Mouse (Mus musculus): ENCODE data around the gene Catsperz. TPM values are rescaled to one million over a fixed set of nuclear protein-coding genes. Genes with fewer than 3 reads are reported as not detected.

Catsperz gene
- polyA plus RNA-seq, 1 experiment from 2014 or later = 1.9 TPM

- ATAC-seq (replicated peaks; ENCODE audit: insufficient number of reproducible peaks, low FRiP score, low TSS enrichment) = no peak
- WGBS (ENCODE audit: insufficient replicate concordance) = 5% methylated on average over 58 of the region's 58 CpGs
These were observed 8.4 kb upstream of the Catsperz start for GRCm38 (mm10) chr19:6933436-6934194.

DNA sequence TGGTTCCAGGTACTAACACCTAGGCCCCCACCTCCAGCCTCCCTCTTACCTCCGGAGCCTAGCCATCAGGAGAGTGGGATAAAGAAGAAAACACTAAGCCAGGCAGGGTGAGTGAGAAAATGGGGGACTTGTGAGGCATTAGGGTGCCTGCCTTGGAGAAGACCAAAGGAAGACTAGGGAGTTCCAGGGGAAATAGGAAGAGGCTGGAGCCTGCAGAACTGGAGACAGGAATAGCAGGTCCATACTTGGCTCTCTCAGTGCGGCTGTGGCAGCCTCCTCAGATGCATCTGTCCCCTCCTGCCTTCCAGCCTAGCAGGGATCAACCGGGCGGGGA lies 7.9 kb upstream of the Catsperz start:
- WGBS (ENCODE audit: insufficient replicate concordance) = 12% methylated on average over 4 of the region's 4 CpGs
- no peaks in the 10 kb centered on the region for H3K9me3 ChIP-seq (replicated peaks; ENCODE audit: control insufficient read depth, low read length)
- H3K27me3 ChIP-seq (ENCODE audit: control insufficient read depth, insufficient read depth, low read length) = peaks cover 71% of the 10 kb centered on the region
- no peak overlapping the region for H3K9ac ChIP-seq (ENCODE audit: low read depth, low read length)
- no peaks in the 10 kb centered on the region for H3K36me3 ChIP-seq (ENCODE audit: control insufficient read depth, insufficient read depth, low read length)
- H3K4me2 ChIP-seq = peak overlapping the region; percentile 69
- H3K4me3 ChIP-seq (ENCODE audit: low read depth, low read length) = peak overlapping the region; percentile 43; the same call in 1 of the 2 replicates
- peaks cover 8% of the 10 kb centered on the region for H3K4me1 ChIP-seq (ENCODE audit: control insufficient read depth, insufficient read depth, low read length)
- ATAC-seq (replicated peaks; ENCODE audit: insufficient number of reproducible peaks, low FRiP score, low TSS enrichment) = no peak
- H3K27ac ChIP-seq (ENCODE audit: low read depth, low read length) = no peak overlapping the region

More at GRCm38 (mm10) chr19:6933436-6934194, 8.4 kb upstream of the Catsperz start:
- Histone ChIP-seq H3K27me3 (ENCODE audit: control insufficient read depth, insufficient read depth, low read length) (peaks cover 67% of the 10 kb centered on the region), H3K4me2 (peak overlapping the region; percentile 69), H3K4me3 (ENCODE audit: low read depth, low read length) (peak overlapping the region; percentile 43), H3K27ac (ENCODE audit: low read depth, low read length) (no peak overlapping the region), H3K4me1 (ENCODE audit: control insufficient read depth, insufficient read depth, low read length) (peaks cover 8% of the 10 kb centered on the region), H3K36me3 (ENCODE audit: control insufficient read depth, insufficient read depth, low read length) (no peaks in the 10 kb centered on the region), H3K9ac (ENCODE audit: low read depth, low read length) (peak overlapping the region; percentile 52), H3K9me3 (replicated peaks; ENCODE audit: control insufficient read depth, low read length) (no peaks in the 10 kb centered on the region)

- H3K36me3 ChIP-seq (ENCODE audit: control insufficient read depth, insufficient read depth, low read length) = no peaks in the 10 kb centered on the region
- 50% methylated on average over 1 of the region's 1 CpGs for WGBS (ENCODE audit: insufficient replicate concordance)
- no peak overlapping the region for H3K4me2 ChIP-seq
- peaks cover 8% of the 10 kb centered on the region for H3K4me1 ChIP-seq (ENCODE audit: control insufficient read depth, insufficient read depth, low read length)
- H3K27me3 ChIP-seq (ENCODE audit: control insufficient read depth, insufficient read depth, low read length) = peaks cover 81% of the 10 kb centered on the region
- no peak overlapping the region for H3K4me3 ChIP-seq (ENCODE audit: low read depth, low read length)
- no peak overlapping the region for H3K9ac ChIP-seq (ENCODE audit: low read depth, low read length)
- H3K9me3 ChIP-seq (replicated peaks; ENCODE audit: control insufficient read depth, low read length) = no peaks in the 10 kb centered on the region
- ATAC-seq (replicated peaks; ENCODE audit: insufficient number of reproducible peaks, low FRiP score, low TSS enrichment) = no peak
- H3K27ac ChIP-seq (ENCODE audit: low read depth, low read length) = no peak overlapping the region
These were observed 6.8 kb upstream of the Catsperz start for GRCm38 (mm10) chr19:6932018-6932417.

- WGBS (ENCODE audit: insufficient replicate concordance) = 0% methylated on average over 1 of the region's 2 CpGs
- Histone ChIP-seq H3K4me2 (no peak overlapping the region), H3K9ac (ENCODE audit: low read depth, low read length) (no peak overlapping the region), H3K4me3 (ENCODE audit: low read depth, low read length) (no peak overlapping the region), H3K9me3 (replicated peaks; ENCODE audit: control insufficient read depth, low read length) (no peaks in the 10 kb centered on the region), H3K27ac (ENCODE audit: low read depth, low read length) (no peak overlapping the region), H3K27me3 (ENCODE audit: control insufficient read depth, insufficient read depth, low read length) (peaks cover 88% of the 10 kb centered on the region), H3K36me3 (ENCODE audit: control insufficient read depth, insufficient read depth, low read length) (no peaks in the 10 kb centered on the region), H3K4me1 (ENCODE audit: control insufficient read depth, insufficient read depth, low read length) (peaks cover 8% of the 10 kb centered on the region)
- ATAC-seq (replicated peaks; ENCODE audit: insufficient number of reproducible peaks, low FRiP score, low TSS enrichment) = no peak
These were observed 5.8 kb upstream of the Catsperz start for GRCm38 (mm10) chr19:6931002-6931401.

- no peak overlapping the region for H3K9ac ChIP-seq (ENCODE audit: low read depth, low read length)
- H3K9me3 ChIP-seq (replicated peaks; ENCODE audit: control insufficient read depth, low read length) = no peaks in the 10 kb centered on the region
- no peaks in the 10 kb centered on the region for H3K36me3 ChIP-seq (ENCODE audit: control insufficient read depth, insufficient read depth, low read length)
- H3K27ac ChIP-seq (ENCODE audit: low read depth, low read length) = no peak overlapping the region
- no peak overlapping the region for H3K4me3 ChIP-seq (ENCODE audit: low read depth, low read length)
- WGBS (ENCODE audit: insufficient replicate concordance) = 18% methylated on average over 9 of the region's 9 CpGs
- H3K4me2 ChIP-seq = no peak overlapping the region
- H3K27me3 ChIP-seq (ENCODE audit: control insufficient read depth, insufficient read depth, low read length) = peaks cover 85% of the 10 kb centered on the region
- H3K4me1 ChIP-seq (ENCODE audit: control insufficient read depth, insufficient read depth, low read length) = peaks cover 7% of the 10 kb centered on the region; the same call in 1 of the 2 replicates
- ATAC-seq (replicated peaks; ENCODE audit: insufficient number of reproducible peaks, low FRiP score, low TSS enrichment) = no peak
These were observed 2.9 kb upstream of the Catsperz start for GRCm38 (mm10) chr19:6928080-6928479.

GRCm38 (mm10) chr19:6926559-6927255 lies 1.5 kb upstream of the Catsperz start:
- H3K4me3 ChIP-seq (ENCODE audit: low read depth, low read length) = peak overlapping the region; percentile 18; the same call in 1 of the 2 replicates
- peaks cover 14% of the 10 kb centered on the region; the same call in 1 of the 2 replicates for H3K4me1 ChIP-seq (ENCODE audit: control insufficient read depth, insufficient read depth, low read length)
- H3K27me3 ChIP-seq (ENCODE audit: control insufficient read depth, insufficient read depth, low read length) = peaks cover 72% of the 10 kb centered on the region
- no peak overlapping the region for H3K9ac ChIP-seq (ENCODE audit: low read depth, low read length)
- no peaks in the 10 kb centered on the region for H3K36me3 ChIP-seq (ENCODE audit: control insufficient read depth, insufficient read depth, low read length)
- peak overlapping the region; percentile 55 for H3K4me2 ChIP-seq
- no peak overlapping the region for H3K27ac ChIP-seq (ENCODE audit: low read depth, low read length)
- no peaks in the 10 kb centered on the region for H3K9me3 ChIP-seq (replicated peaks; ENCODE audit: control insufficient read depth, low read length)
- ATAC-seq (replicated peaks; ENCODE audit: insufficient number of reproducible peaks, low FRiP score, low TSS enrichment) = no peak
- WGBS (ENCODE audit: insufficient replicate concordance) = 10% methylated on average over 26 of the region's 26 CpGs

DNA sequence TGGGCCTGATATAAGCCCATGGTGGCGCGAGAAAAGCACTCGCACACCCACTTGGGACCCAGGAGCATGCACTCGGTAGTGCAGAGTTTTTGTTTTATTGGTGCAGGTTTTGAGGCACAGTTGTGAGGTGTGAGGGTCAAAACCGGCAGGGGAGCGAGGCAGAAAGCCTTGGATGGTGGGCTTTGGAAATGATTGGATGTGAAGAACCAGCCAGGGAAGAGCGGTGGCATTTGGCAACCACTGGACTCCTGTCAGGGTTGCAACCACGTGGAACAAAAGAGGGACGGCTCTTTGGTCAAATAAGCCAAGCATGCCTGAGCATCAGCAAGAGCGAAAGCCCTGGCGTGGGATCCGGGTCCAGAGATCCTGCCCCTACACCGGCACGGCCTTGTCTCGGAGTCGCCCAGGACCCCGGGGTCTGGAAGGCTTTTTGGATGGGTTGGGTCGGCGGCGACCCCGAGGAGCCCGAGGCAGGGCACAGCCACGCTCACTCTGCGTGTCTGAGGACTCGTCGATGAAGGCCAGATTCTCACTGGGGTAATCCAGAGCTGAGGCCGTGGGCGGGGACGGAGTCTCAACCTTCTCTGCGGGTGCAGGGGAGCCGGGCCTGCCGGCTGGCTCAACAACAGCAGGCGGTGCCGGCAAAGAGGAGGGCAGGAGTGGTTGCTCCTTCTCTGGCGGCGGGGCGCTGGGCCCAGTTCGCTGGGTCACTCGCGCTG lies 590 bp upstream of the Catsperz start:
- Histone ChIP-seq H3K4me1 (ENCODE audit: control insufficient read depth, insufficient read depth, low read length) (peaks cover 15% of the 10 kb centered on the region), H3K9ac (ENCODE audit: low read depth, low read length) (0 out of 2 replicates have a peak overlapping the region, but pooled peaks have one; percentile 5), H3K4me3 (ENCODE audit: low read depth, low read length) (peak overlapping the region; percentile 25; the same call in 1 of the 2 replicates), H3K27ac (ENCODE audit: low read depth, low read length) (no peak overlapping the region), H3K27me3 (ENCODE audit: control insufficient read depth, insufficient read depth, low read length) (peaks cover 64% of the 10 kb centered on the region), H3K4me2 (peak overlapping the region; percentile 56), H3K9me3 (replicated peaks; ENCODE audit: control insufficient read depth, low read length) (no peaks in the 10 kb centered on the region), H3K36me3 (ENCODE audit: control insufficient read depth, insufficient read depth, low read length) (no peaks in the 10 kb centered on the region)
- 9% methylated on average over 39 of the region's 40 CpGs for WGBS (ENCODE audit: insufficient replicate concordance)
- no peak for ATAC-seq (replicated peaks; ENCODE audit: insufficient number of reproducible peaks, low FRiP score, low TSS enrichment)

- Histone ChIP-seq H3K9me3 (replicated peaks; ENCODE audit: control insufficient read depth, low read length) (no peaks in the 10 kb centered on the region), H3K36me3 (ENCODE audit: control insufficient read depth, insufficient read depth, low read length) (no peaks in the 10 kb centered on the region), H3K9ac (ENCODE audit: low read depth, low read length) (0 out of 2 replicates have a peak overlapping the region, but pooled peaks have one; percentile 16), H3K27ac (ENCODE audit: low read depth, low read length) (no peak overlapping the region), H3K4me2 (peak overlapping the region; percentile 56), H3K4me1 (ENCODE audit: control insufficient read depth, insufficient read depth, low read length) (peaks cover 26% of the 10 kb centered on the region), H3K4me3 (ENCODE audit: low read depth, low read length) (peak overlapping the region; percentile 25), H3K27me3 (ENCODE audit: control insufficient read depth, insufficient read depth, low read length) (peaks cover 55% of the 10 kb centered on the region)
- ATAC-seq (replicated peaks; ENCODE audit: insufficient number of reproducible peaks, low FRiP score, low TSS enrichment) = no peak
- WGBS (ENCODE audit: insufficient replicate concordance) = 4% methylated on average over 39 of the region's 39 CpGs
These were observed 496 bp downstream of the Catsperz start for GRCm38 (mm10) chr19:6924461-6925306.
